Comparison of ENCODE assay signal across 14 mouse cellular contexts in genomic region chr2:11218122-11218521, GRCm38 (mm10). TPM values are rescaled to one million over a fixed set of nuclear protein-coding genes. Genes with fewer than 3 reads are reported as not detected.
DNase-seq lines count a peak whose midpoint lies in the region; ATAC-seq and TF ChIP-seq lines count a peak whose summit lies in the region.
"Had no signal": no experiment of that assay in that cellular context is flagged by ENCODE, and none has a peak within 500 bp of the region (broad histone marks: within the 10 kb centered on the region; RNA-seq: fewer than 3 reads in every experiment).

No protein-coding gene starts in this region.

- no peak overlapping the region for H3K27ac ChIP-seq in liver, adult 2 months (replicated peaks; ENCODE audit: insufficient read depth, low read depth, low read length)
- no peak overlapping the region for H3K27ac ChIP-seq in liver, embryonic 13.5 days
- H3K27ac ChIP-seq: heart, embryonic 13.5 days; left cerebral cortex, adult 2 months; stomach, postnatal 0 days had no signal

- no peak overlapping the region for H3K9ac ChIP-seq in liver, adult 2 months (ENCODE audit: low read depth, low read length)
- no peak overlapping the region for H3K9ac ChIP-seq in liver, embryonic 13.5 days
- H3K9ac ChIP-seq: heart, embryonic 13.5 days had no signal

- no peaks in the 10 kb centered on the region for H3K9me3 ChIP-seq in liver, embryonic 13.5 days (replicated peaks)
- H3K9me3 ChIP-seq: G1E; heart, embryonic 13.5 days had no signal

- WGBS in liver, adult 2 months, result 68% methylated on average over 5 of the region's 5 CpGs
- 17% methylated on average over 5 of the region's 5 CpGs for WGBS in liver, embryonic 13.5 days (ENCODE audit: insufficient replicate concordance)

- no peak overlapping the region for H3K4me3 ChIP-seq in liver, adult 2 months (ENCODE audit: insufficient read depth, low read depth, low read length)
- no peak overlapping the region for H3K4me3 ChIP-seq in liver, embryonic 13.5 days (replicated peaks)
- H3K4me3 ChIP-seq: heart, embryonic 13.5 days; left cerebral cortex, adult 2 months; myocyte had no signal

- DNase-seq in liver, adult 2 months (ENCODE audit: extremely low read depth, low read depth, low spot score), result peak; percentile 11
- no peak for DNase-seq in liver
- no peak for DNase-seq in liver, embryonic 13.5 days
- DNase-seq in naive thymus-derived CD4-positive, alpha-beta T cell, adult 2 months (ENCODE audit: low read depth), result peak; percentile 87
- no peak for DNase-seq in adrenal gland, postnatal 36 days
- DNase-seq in cerebellum, adult 9-11 months, result no peak
- DNase-seq: adrenal gland, postnatal 10 days; cerebellum, adult 9-10 months had no signal

- peak; percentile 85 for ATAC-seq in activated CD4-positive, CD25-positive, alpha-beta regulatory T cell, adult 4 months
- peak; percentile 77 for ATAC-seq in liver, embryonic 13.5 days (ENCODE audit: low read depth)

- TF ChIP-seq CTCF in liver, adult 2 months (IDR thresholded peaks at IDR 0.05; ENCODE audit: low read depth, low read length), result no peak

- H3K4me2 ChIP-seq in liver, embryonic 13.5 days, result no peak overlapping the region
- H3K4me2 ChIP-seq: heart, embryonic 13.5 days had no signal

- H3K27me3 ChIP-seq in liver, adult 2 months (ENCODE audit: control insufficient read depth, insufficient read depth, low read length), result no peaks in the 10 kb centered on the region
- H3K27me3 ChIP-seq in liver, embryonic 13.5 days, result no peaks in the 10 kb centered on the region
- H3K27me3 ChIP-seq: heart, embryonic 13.5 days had no signal

- H3K79me2 ChIP-seq in liver, adult 2 months (ENCODE audit: control insufficient read depth, insufficient read depth, low read length), result no peaks in the 10 kb centered on the region

- no peaks in the 10 kb centered on the region for H3K36me3 ChIP-seq in liver, adult 2 months (ENCODE audit: control insufficient read depth, insufficient read depth, low read length)
- no peaks in the 10 kb centered on the region for H3K36me3 ChIP-seq in liver, embryonic 13.5 days
- H3K36me3 ChIP-seq: G1E; heart, embryonic 13.5 days had no signal

- no peaks in the 10 kb centered on the region for H3K4me1 ChIP-seq in liver, adult 2 months (ENCODE audit: control insufficient read depth, insufficient read depth, low read length)
- peaks cover 31% of the 10 kb centered on the region for H3K4me1 ChIP-seq in liver, embryonic 13.5 days (replicated peaks)
- H3K4me1 ChIP-seq: heart, embryonic 13.5 days had no signal

- TF ChIP-seq POLR2A in liver, adult 2 months (IDR thresholded peaks at IDR 0.05; ENCODE audit: extremely low read depth, insufficient read depth, low read length), result no peak

RNA-seq across cellular contexts. Expression of gene Prkcq, which starts 46.2 kb away (rescaled TPM):
- total RNA-seq in liver, adult 2 months (2014; rRNA removed), result 1.6 and 1.8 TPM in 2 replicates
- polyA plus RNA-seq in liver, adult 2 months (2012; rRNA removed), result 0.29 and 0.41 TPM in 2 replicates
- polyA plus RNA-seq in activated CD4-positive, CD25-positive, alpha-beta regulatory T cell, adult 4 months (2017; shearing (Covaris generic)), result 100 to 1,000 TPM; 118 to 125 TPM
- polyA plus RNA-seq in liver, embryonic 13.5 days (2015; fragmentation: Nextera tagmentation; extraction: Ambion mirVana), result 4.6 and 5.8 TPM in 2 replicates
- 1 to 10 TPM; 1.5 to 1.9 TPM for total RNA-seq in adrenal gland, postnatal 36 days (2021)
- polyA plus RNA-seq: G1E had no signal

Comparison
In these comparisons a context has a peak if more than half of its experiments do, and no peak if none do; other contexts are left out.
1. DNase-seq: peak in liver, adult 2 months (single experiment) and naive thymus-derived CD4-positive, alpha-beta T cell, adult 2 months (single experiment); none in liver (single experiment), liver, embryonic 13.5 days (single experiment), adrenal gland, postnatal 36 days (0 of 2) and cerebellum, adult 9-11 months (single experiment).
2. RNA of gene Prkcq, which starts 46.2 kb away (polyA plus RNA-seq): 118 to 125 TPM in activated CD4-positive, CD25-positive, alpha-beta regulatory T cell, adult 4 months; 4.6 to 5.8 TPM in liver, embryonic 13.5 days and 0.29 to 0.41 TPM in liver, adult 2 months; every median in the first group is over 10 times any median in the second.